Mouse (Mus musculus) cortical plate, adult 2 months (tissue): ENCODE results near the gene Fbh1.

Experiments used
- CTCF ChIP-seq: fragments of 200-500 bp; IDR thresholded peaks from 2 replicates; pipeline ENCODE4 v1.5.1; 2011; ENCODE audit warnings: mild to moderate bottlenecking, control low read depth, low read length; ENCODE audit not compliant: insufficient read depth; ENCODE audit errors: extremely low read depth
- POLR2A ChIP-seq: fragments of 200-500 bp; IDR thresholded peaks from 2 replicates; pipeline ENCODE4 v1.6.1; 2011; ENCODE audit warnings: mild to moderate bottlenecking, low read length, control low read depth; ENCODE audit not compliant: insufficient read depth; ENCODE audit errors: extremely low read depth

DNA sequence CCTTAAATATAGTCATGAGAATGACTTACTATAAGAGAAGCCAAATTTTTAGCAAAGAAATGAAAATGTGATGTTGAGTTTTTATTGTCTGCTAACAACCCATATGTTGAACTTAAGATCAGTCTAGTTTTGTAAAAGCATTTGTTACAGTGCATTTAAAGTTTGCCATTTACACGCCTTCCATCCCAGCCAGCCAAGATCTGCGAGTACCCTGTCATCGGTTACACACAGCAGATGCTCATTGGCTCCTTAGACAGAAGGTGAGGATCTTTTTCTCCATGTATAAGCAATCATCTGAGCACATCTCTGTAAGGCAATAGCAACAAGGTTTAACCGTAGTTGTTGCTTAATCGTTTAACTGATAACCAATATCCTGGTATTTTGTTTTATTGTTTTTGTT lies 49.8 kb downstream of the Fbh1 start:
- TF ChIP-seq CTCF (no peak), POLR2A (no peak)
